Comparison of ENCODE assay signal across 8 mouse cellular contexts in genomic region chr3:131552349-131553254, GRCm38 (mm10). TPM values are rescaled to one million over a fixed set of nuclear protein-coding genes. Genes with fewer than 3 reads are reported as not detected.
DNase-seq lines count a peak whose midpoint lies in the region; ATAC-seq and TF ChIP-seq lines count a peak whose summit lies in the region.

No protein-coding gene starts in this region.

- TF ChIP-seq RAD21 in CH12.LX (IDR thresholded peaks at IDR 0.05; ENCODE audit: low read depth, low read length): peak; percentile 83

- H3K79me2 ChIP-seq in CH12.LX (replicated peaks; ENCODE audit: control insufficient read depth, extremely low read depth, insufficient read depth, poor library complexity, severe bottlenecking): no peaks in the 10 kb centered on the region

- H3K4me2 ChIP-seq in kidney, embryonic 14.5 days (replicated peaks; ENCODE audit: low read depth, low read length): no peak overlapping the region
- H3K4me2 ChIP-seq in CH12.LX (ENCODE audit: insufficient read depth, low read depth, poor library complexity, severe bottlenecking): peak overlapping the region; percentile 56
- H3K4me2 ChIP-seq in heart, embryonic 12.5 days: 0 out of 2 replicates have a peak overlapping the region, but pooled peaks have one; percentile 21

- peak; percentile 77 for DNase-seq in kidney, adult 9 months
- peak; percentile 69 for DNase-seq in CH12.LX (ENCODE audit: extremely low read depth)
- peak; percentile 79 for DNase-seq in brain, embryonic 14.5 days (ENCODE audit: low read depth)
- DNase-seq in left cerebral cortex, postnatal 25 days (ENCODE audit: low spot score in 2 of 2): peak; percentile 61
- DNase-seq in naive thymus-derived CD4-positive, alpha-beta T cell, adult 2 months (ENCODE audit: low read depth): peak; percentile 82

- TF ChIP-seq POLR2A in CH12.LX (IDR thresholded peaks at IDR 0.05; ENCODE audit: low read depth, low read length): no peak
- no peak for TF ChIP-seq POLR2A in brain, embryonic 14.5 days (IDR thresholded peaks at IDR 0.05; ENCODE audit: borderline replicate concordance, extremely low read depth, insufficient read depth, insufficient read length, poor library complexity, severe bottlenecking)

- no peak for TF ChIP-seq EP300 in CH12.LX (IDR thresholded peaks at IDR 0.05; ENCODE audit: low read length)

- in situ Hi-C loops in CH12.LX (cut with MboI; ENCODE audit: low pct_ligation_motif_present, low pct_unique_long_range_greater_than_20kb, low sequenced_read_pairs): no loop called here

- no peak overlapping the region for H3K4me3 ChIP-seq in kidney, embryonic 14.5 days (ENCODE audit: low read length)
- H3K4me3 ChIP-seq in CH12.LX (replicated peaks in 1 of 3; ENCODE audit: low read depth in 2 of 3, low read length in 2 of 3, poor library complexity in 1 of 3): no peak overlapping the region
- H3K4me3 ChIP-seq in heart, embryonic 12.5 days: no peak overlapping the region

- ATAC-seq in kidney, embryonic 14.5 days (ENCODE audit: low FRiP score, low TSS enrichment): no peak
- ATAC-seq in heart, embryonic 12.5 days (ENCODE audit: insufficient number of reproducible peaks, low FRiP score): no peak
- no peak; the same call in 1 of the 2 replicates for ATAC-seq in erythroid progenitor cell, adult 5-6 weeks (replicated peaks; ENCODE audit: low FRiP score, poor library complexity, severe bottlenecking)

- H3K27ac ChIP-seq in kidney, embryonic 14.5 days (ENCODE audit: low read depth, low read length): no peak overlapping the region
- no peak overlapping the region for H3K27ac ChIP-seq in CH12.LX (ENCODE audit: insufficient read depth, low read depth)
- H3K27ac ChIP-seq in heart, embryonic 12.5 days (ENCODE audit: poor library complexity, severe bottlenecking): no peak overlapping the region

- H3K4me1 ChIP-seq in kidney, embryonic 14.5 days (ENCODE audit: control insufficient read depth, insufficient read depth, low read length): no peaks in the 10 kb centered on the region
- peaks cover 0 to 5% of the 10 kb centered on the region in 2 experiments; a peak in 1 of 4 replicates for H3K4me1 ChIP-seq in CH12.LX (ENCODE audit: control insufficient read depth in 1 of 2, insufficient read depth in 2 of 2)
- no peaks in the 10 kb centered on the region for H3K4me1 ChIP-seq in heart, embryonic 12.5 days (replicated peaks)

- H3K9ac ChIP-seq in kidney, embryonic 14.5 days (ENCODE audit: low read depth, low read length): no peak overlapping the region
- no peak overlapping the region for H3K9ac ChIP-seq in CH12.LX (ENCODE audit: insufficient read depth, low read depth)
- no peak overlapping the region for H3K9ac ChIP-seq in heart, embryonic 12.5 days

- H3K27me3 ChIP-seq in kidney, embryonic 14.5 days (ENCODE audit: control insufficient read depth, insufficient read depth, low read length): no peaks in the 10 kb centered on the region
- H3K27me3 ChIP-seq in CH12.LX (replicated peaks): no peaks in the 10 kb centered on the region
- H3K27me3 ChIP-seq in heart, embryonic 12.5 days (replicated peaks): peaks cover 4% of the 10 kb centered on the region; the same call in 1 of the 2 replicates

- peak; percentile 52 to 89 for TF ChIP-seq CTCF in CH12.LX (conservative IDR thresholded peaks at IDR 0.05 in 1 of 2, IDR thresholded peaks at IDR 0.05 in 1 of 2; ENCODE audit: low read depth in 2 of 2, low read length in 2 of 2)
- TF ChIP-seq CTCF in brain, embryonic 14.5 days (IDR thresholded peaks at IDR 0.05; ENCODE audit: borderline replicate concordance, extremely low read depth, insufficient read depth, insufficient read length): peak; percentile 59; the same call in 1 of the 2 replicates

- no peaks in the 10 kb centered on the region for H3K9me3 ChIP-seq in kidney, embryonic 14.5 days (ENCODE audit: control insufficient read depth, low read length)
- no peaks in the 10 kb centered on the region for H3K9me3 ChIP-seq in CH12.LX (replicated peaks; ENCODE audit: low read length)
- H3K9me3 ChIP-seq in heart, embryonic 12.5 days (replicated peaks): no peaks in the 10 kb centered on the region; the same call in 1 of the 2 replicates

- WGBS in kidney, embryonic 14.5 days: 36% methylated on average over 9 of the region's 9 CpGs
- 38% methylated on average over 9 of the region's 9 CpGs for WGBS in heart, embryonic 12.5 days

- intact Hi-C loops in left cerebral cortex, postnatal 25 days (cut with DNase I): loop anchor here (1.0 to 5.0 kb wide), 2 partner anchors 232 to 250 kb away; partner anchors contain the start of gene Cyp2u1

- dilution Hi-C loops in CH12.LX (cut with MboI; ENCODE audit: extremely low pct_ligation_motif_present, extremely low pct_unique_long_range_greater_than_20kb, low sequenced_read_pairs): no loop called here

- H3K36me3 ChIP-seq in kidney, embryonic 14.5 days (ENCODE audit: control insufficient read depth, insufficient read depth, low read length): no peaks in the 10 kb centered on the region
- H3K36me3 ChIP-seq in CH12.LX (replicated peaks in 1 of 2; ENCODE audit: control insufficient read depth in 1 of 2, insufficient read depth in 1 of 2, low read length in 1 of 2): no peaks in the 10 kb centered on the region
- no peaks in the 10 kb centered on the region for H3K36me3 ChIP-seq in heart, embryonic 12.5 days

TF ChIP-seq in CH12.LX, 34 proteins besides CTCF, POLR2A, EP300 and RAD21:
- no peak for TF ChIP-seq CHD2 (IDR thresholded peaks at IDR 0.05; ENCODE audit: low read length)
- TF ChIP-seq KAT2A (IDR thresholded peaks at IDR 0.05; ENCODE audit: insufficient replicate concordance, low read length): no peak
- TF ChIP-seq ZKSCAN1 (IDR thresholded peaks at IDR 0.05; ENCODE audit: borderline replicate concordance, low read depth, low read length): no peak
- TF ChIP-seq SMC3 (IDR thresholded peaks at IDR 0.05; ENCODE audit: low read depth, low read length): peak; percentile 71
- no peak for TF ChIP-seq USF2 (conservative IDR thresholded peaks at IDR 0.05; ENCODE audit: low read depth, low read length)
- peak; percentile 12; the same call in 1 of the 2 replicates for TF ChIP-seq ZC3H11A (IDR thresholded peaks at IDR 0.05; ENCODE audit: low read depth, low read length)
- no peak for TF ChIP-seq JUND (conservative IDR thresholded peaks at IDR 0.05; ENCODE audit: low read depth, low read length)
- TF ChIP-seq MXI1 (IDR thresholded peaks at IDR 0.05; ENCODE audit: low read depth, low read length): no peak
- no peak for TF ChIP-seq POLR2AphosphoS2 (IDR thresholded peaks at IDR 0.05; ENCODE audit: low read depth, low read length)
- peak; percentile 53; the same call in 1 of the 2 replicates for TF ChIP-seq IRF4 (IDR thresholded peaks at IDR 0.05; ENCODE audit: low read depth, low read length)
- no peak for TF ChIP-seq ZNF384 (IDR thresholded peaks at IDR 0.05; ENCODE audit: low read depth, low read length)
- no peak for TF ChIP-seq BHLHE40 (IDR thresholded peaks at IDR 0.05; ENCODE audit: low read depth, low read length)

RNA-seq across cellular contexts. Expression of gene Papss1, which starts 12.0 kb away (rescaled TPM):
- 70.3 and 96.0 TPM in 2 replicates for polyA plus RNA-seq in kidney, embryonic 14.5 days (2014; fragmentation: Nextera tagmentation; extraction: Ambion mirVana)
- total RNA-seq in CH12.LX (2012; rRNA removed): 15.0 and 19.3 TPM in 2 replicates
- 25.5 and 27.1 TPM in 2 replicates for total RNA-seq in CH12.LX (2014; rRNA removed)
- polyA plus RNA-seq in CH12.LX (2012; ENCODE audit: insufficient read length, low read depth): 13.0 and 13.1 TPM in 2 replicates
- 95.7 and 98.5 TPM in 2 replicates for polyA plus RNA-seq in brain, embryonic 14.5 days (2012; rRNA removed)
- polyA plus RNA-seq in heart, embryonic 12.5 days (2016; fragmentation: Nextera tagmentation; extraction: Ambion mirVana): 41.0 and 43.4 TPM in 2 replicates
- 10 to 100 TPM; 65.9 to 67.7 TPM for total RNA-seq in left cerebral cortex, postnatal 25 days (2021)
- total RNA-seq in erythroid progenitor cell, adult 5-6 weeks (2015; ENCODE audit: low replicate concordance): 1.4 and 3.8 TPM in 2 replicates
- 0.64 and 2.3 TPM in 2 replicates for total RNA-seq in erythroid progenitor cell, adult 5-6 weeks (2017; ENCODE audit: low replicate concordance)
